Mouse (Mus musculus): ENCODE measurements around the gene Fbxw7.

GRCm38 (mm10) chr3:84854440-84854839 lies 39.4 kb downstream of the Fbxw7 start:
- TF ChIP-seq POLR2A (IDR thresholded peaks at IDR 0.05; ENCODE audit: insufficient read depth, low read depth, low read length), result no peak
- no peak for TF ChIP-seq CTCF (IDR thresholded peaks at IDR 0.05; ENCODE audit: insufficient read depth, low read depth, low read length)

Data from olfactory bulb, adult 2 months (tissue).